Mouse (Mus musculus) liver, embryonic 11.5 days (tissue): Measurements from ENCODE around the gene Cchcr1. TPM values are rescaled to one million over a fixed set of nuclear protein-coding genes. Genes with fewer than 3 reads are reported as not detected.

Experiments used
- ATAC-seq: fragments of 200-750 bp; cut with Nextera tagmentation; replicated peaks from 2 replicates; pipeline ENCODE4 v1.8.0; 2017; ENCODE audit warnings: moderate number of reproducible peaks, mild to moderate bottlenecking, moderate TSS enrichment, moderate library complexity; ENCODE audit not compliant: low FRiP score
- DNase-seq: peaks from one replicate; pipeline ENCODE4 v3.0.0-alpha.2; 2017; ENCODE audit warnings: low spot score
- H3K27ac ChIP-seq: fragments of 300-500 bp; sonication (generic); 2 replicates; pipeline ENCODE4 v1.5.1; 2014; ENCODE audit warnings: mild to moderate bottlenecking, low read depth, low read length, control low read depth
- H3K27me3 ChIP-seq: fragments of 300-500 bp; sonication (generic); replicated peaks from 2 replicates; pipeline ENCODE4 v1.6.1; 2014; ENCODE audit warnings: low read length, mixed read lengths; ENCODE audit not compliant: control insufficient read depth, insufficient read depth
- H3K36me3 ChIP-seq: fragments of 300-500 bp; sonication (generic); 2 replicates; pipeline ENCODE4 v1.6.1; 2014; ENCODE audit warnings: mild to moderate bottlenecking, low read length, moderate library complexity, mixed read lengths; ENCODE audit not compliant: control insufficient read depth, insufficient read depth
- H3K4me1 ChIP-seq: fragments of 300-500 bp; sonication (generic); replicated peaks from 2 replicates; pipeline ENCODE4 v1.6.1; 2014; ENCODE audit warnings: low read length, mixed read lengths; ENCODE audit not compliant: control insufficient read depth, insufficient read depth
- H3K4me2 ChIP-seq: fragments of 300-500 bp; sonication (generic); 2 replicates; pipeline ENCODE4 v1.6.1; 2014; ENCODE audit warnings: mild to moderate bottlenecking, control low read depth, moderate library complexity
- H3K4me3 ChIP-seq: fragments of 300-500 bp; sonication (generic); 2 replicates; pipeline ENCODE4 v1.5.1; 2014; ENCODE audit warnings: low read depth, low read length, control low read depth
- H3K9ac ChIP-seq: fragments of 300-500 bp; sonication (generic); 2 replicates; pipeline ENCODE4 v1.6.1; 2014; ENCODE audit warnings: low read depth, low read length, control low read depth
- H3K9me3 ChIP-seq: fragments of 300-500 bp; sonication (generic); 2 replicates; pipeline ENCODE4 v1.6.1; 2016; ENCODE audit warnings: low read length, inconsistent platforms, mixed read lengths; ENCODE audit not compliant: control insufficient read depth
- WGBS: fragments of 180-500 bp; shearing (Covaris S2); extraction: QIAGEN DNeasy Blood & Tissue Kit; methylation state at CpG from one replicate; pipeline ENCODE4 v1.1.7; 2014; 5-methylcytosine and 5-hydroxymethylcytosine counted together
- polyA plus RNA-seq: library from polyadenylated mRNA; unstranded; fragments of >200 nt; fragmentation: Nextera tagmentation; extraction: Ambion mirVana; gene quantifications from 2 replicates; pipeline ENCODE4 v1.2.1, GENCODE M21; 2014

Cchcr1 gene
- polyA plus RNA-seq, 1 experiment from 2014 or later = 14.2 TPM

- ATAC-seq (no peak), DNase-seq (no peak)
- Histone ChIP-seq H3K36me3 (no peaks in the 10 kb centered on the region), H3K9me3 (no peaks in the 10 kb centered on the region), H3K27me3 (no peaks in the 10 kb centered on the region), H3K4me3 (no peak overlapping the region), H3K27ac (no peak overlapping the region), H3K4me2 (no peak overlapping the region), H3K9ac (no peak overlapping the region), H3K4me1 (no peaks in the 10 kb centered on the region)
- WGBS = 94% methylated on average over 7 of the region's 7 CpGs
Observed at GRCm38 (mm10) chr17:35497124-35497523, 19.8 kb upstream of the Cchcr1 start.

GRCm38 (mm10) chr17:35502226-35502625, 14.7 kb upstream of the Cchcr1 start:
- WGBS = 10% methylated on average over 6 of the region's 6 CpGs
- no peaks in the 10 kb centered on the region for H3K4me1 ChIP-seq
- H3K36me3 ChIP-seq = no peaks in the 10 kb centered on the region
- H3K9ac ChIP-seq = no peak overlapping the region
- no peak overlapping the region for H3K27ac ChIP-seq
- H3K4me2 ChIP-seq = no peak overlapping the region
- no peaks in the 10 kb centered on the region for H3K9me3 ChIP-seq
- DNase-seq (no peak), ATAC-seq (no peak)
- no peak overlapping the region for H3K4me3 ChIP-seq
- H3K27me3 ChIP-seq = peaks cover 30% of the 10 kb centered on the region

- Histone ChIP-seq H3K9ac (no peak overlapping the region), H3K27ac (no peak overlapping the region), H3K4me1 (no peaks in the 10 kb centered on the region), H3K9me3 (no peaks in the 10 kb centered on the region), H3K4me2 (no peak overlapping the region), H3K36me3 (no peaks in the 10 kb centered on the region), H3K27me3 (peaks cover 35% of the 10 kb centered on the region), H3K4me3 (no peak overlapping the region)
- no peak for ATAC-seq
- WGBS = 56% methylated on average over 5 of the region's 5 CpGs
- DNase-seq = no peak
Observed at GRCm38 (mm10) chr17:35502762-35503161, 14.1 kb upstream of the Cchcr1 start.

GRCm38 (mm10) chr17:35503849-35504248, 13.1 kb upstream of the Cchcr1 start:
- WGBS = 30% methylated on average over 5 of the region's 5 CpGs
- no peak for DNase-seq
- Histone ChIP-seq H3K9me3 (no peaks in the 10 kb centered on the region), H3K27ac (no peak overlapping the region), H3K27me3 (peaks cover 44% of the 10 kb centered on the region), H3K4me1 (no peaks in the 10 kb centered on the region), H3K4me2 (no peak overlapping the region), H3K36me3 (no peaks in the 10 kb centered on the region), H3K9ac (no peak overlapping the region), H3K4me3 (no peak overlapping the region)
- ATAC-seq = no peak

- peaks cover 53% of the 10 kb centered on the region for H3K27me3 ChIP-seq
- no peaks in the 10 kb centered on the region for H3K36me3 ChIP-seq
- H3K9ac ChIP-seq = no peak overlapping the region
- no peaks in the 10 kb centered on the region for H3K9me3 ChIP-seq
- no peak overlapping the region for H3K4me2 ChIP-seq
- ATAC-seq (no peak), DNase-seq (no peak)
- no peaks in the 10 kb centered on the region for H3K4me1 ChIP-seq
- 23% methylated on average over 8 of the region's 8 CpGs for WGBS
- no peak overlapping the region for H3K27ac ChIP-seq
- H3K4me3 ChIP-seq = no peak overlapping the region
Observed at GRCm38 (mm10) chr17:35504628-35505481, 12.0 kb upstream of the Cchcr1 start.

- H3K4me2 ChIP-seq = no peak within 1 kb of the TSS
- H3K27ac ChIP-seq = no peak within 1 kb of the TSS
- ATAC-seq (no peak), DNase-seq (no peak)
- 40% methylated on average over 12 of the region's 13 CpGs for WGBS
- H3K4me3 ChIP-seq = no peak within 1 kb of the TSS
- H3K9me3 ChIP-seq = no peaks in the 10 kb centered on the region
- peaks cover 53% of the 10 kb centered on the region for H3K27me3 ChIP-seq
- H3K4me1 ChIP-seq = no peaks in the 10 kb centered on the region
- no peak within 1 kb of the TSS for H3K9ac ChIP-seq
- no peaks in the 10 kb centered on the region for H3K36me3 ChIP-seq
Observed at GRCm38 (mm10) chr17:35505776-35506175, 11.1 kb upstream of the Cchcr1 start, which contains the start of gene Pou5f1. TSS of gene Pou5f1 (plus strand) at chr17:35506018.

GRCm38 (mm10) chr17:35506881-35507280, 10.0 kb upstream of the Cchcr1 start:
- Histone ChIP-seq H3K4me3 (no peak overlapping the region), H3K4me2 (no peak overlapping the region), H3K27me3 (peaks cover 53% of the 10 kb centered on the region), H3K36me3 (no peaks in the 10 kb centered on the region), H3K27ac (no peak overlapping the region), H3K9me3 (no peaks in the 10 kb centered on the region), H3K4me1 (no peaks in the 10 kb centered on the region), H3K9ac (no peak overlapping the region)
- 22% methylated on average over 10 of the region's 10 CpGs for WGBS
- ATAC-seq (no peak), DNase-seq (no peak)

GRCm38 (mm10) chr17:35507556-35508260, 9.2 kb upstream of the Cchcr1 start:
- H3K36me3 ChIP-seq = no peaks in the 10 kb centered on the region
- H3K27me3 ChIP-seq = peaks cover 53% of the 10 kb centered on the region
- H3K27ac ChIP-seq = no peak overlapping the region
- 14% methylated on average over 13 of the region's 13 CpGs for WGBS
- no peak overlapping the region for H3K4me2 ChIP-seq
- no peaks in the 10 kb centered on the region for H3K4me1 ChIP-seq
- no peak overlapping the region for H3K4me3 ChIP-seq
- DNase-seq (no peak), ATAC-seq (no peak)
- H3K9me3 ChIP-seq = no peaks in the 10 kb centered on the region
- no peak overlapping the region for H3K9ac ChIP-seq
